In the genomic region with DNA sequence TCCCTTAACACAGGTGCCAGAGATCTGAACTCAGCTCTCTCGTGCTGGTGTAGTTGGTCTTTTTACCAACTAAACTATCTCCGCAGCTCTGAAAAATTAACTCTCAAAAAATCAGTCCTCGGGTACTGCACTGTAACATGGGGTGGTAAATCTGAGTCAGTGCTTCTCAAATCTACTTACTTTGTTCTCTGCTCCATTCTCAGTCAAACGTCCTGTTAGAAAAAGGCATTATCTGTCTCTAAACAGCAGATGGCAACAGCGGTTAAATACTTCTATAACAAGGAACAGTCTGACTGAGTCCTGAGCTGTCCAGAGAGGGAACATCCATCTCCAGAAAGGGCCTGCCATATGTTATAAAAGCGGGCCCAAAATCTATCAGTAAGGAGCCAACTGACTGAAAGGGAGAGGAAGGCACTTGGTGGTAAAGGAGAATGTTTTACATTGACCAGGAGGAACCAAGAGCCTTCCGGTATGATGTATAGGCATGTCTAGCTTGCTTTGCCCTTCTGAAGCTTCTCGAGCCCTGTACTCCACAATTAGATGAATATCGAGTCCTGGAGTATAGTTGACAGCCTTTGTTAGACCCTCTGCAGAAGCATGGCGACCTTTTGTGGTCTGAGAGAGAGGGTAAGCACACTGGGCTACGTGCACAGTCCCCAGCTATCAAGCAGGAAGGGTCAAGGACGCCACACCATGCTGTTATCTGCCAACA, we compare ENCODE assay signal across 8 mouse cellular contexts. TPM values are rescaled to one million over a fixed set of nuclear protein-coding genes. Genes with fewer than 3 reads are reported as not detected.
DNase-seq lines count a peak whose midpoint lies in the region; ATAC-seq and TF ChIP-seq lines count a peak whose summit lies in the region.
"Not testable (repeated sequence)": the region's sequence is repeated elsewhere in the genome, so short reads cannot be mapped to it uniquely, and the experiment has no call there.

A gene (plus strand): TSS at position 324 of the 712 bp plus-strand sequence.

- ATAC-seq in forebrain, embryonic 15.5 days (replicated peaks): peak; percentile 78
- ATAC-seq in heart, postnatal 0 days (ENCODE audit: insufficient read depth, low read depth): peak; percentile 53
- peak; percentile 61 for ATAC-seq in megakaryocyte progenitor cell, adult 5-6 weeks (replicated peaks; ENCODE audit: poor library complexity)

- peak; percentile 10 for DNase-seq in MEL (ENCODE audit: low read depth, low spot score)
- DNase-seq in cerebellum, adult 9-10 months: peak; percentile 58
- peak; percentile 6 for DNase-seq in heart, postnatal 0 days (ENCODE audit: low spot score)
- DNase-seq in kidney, adult 2 months: peak; percentile 44
- not testable (repeated sequence) for DNase-seq in limb, embryonic 10.5 days (ENCODE audit: low spot score)
- DNase-seq in retina, postnatal 1 day: peak; percentile 8

- 26% methylated on average over 9 of the region's 12 CpGs for WGBS in forebrain, embryonic 15.5 days
- WGBS in heart, postnatal 0 days: 22% methylated on average over 9 of the region's 12 CpGs
- WGBS in kidney, adult 2 months: 19% methylated on average over 9 of the region's 12 CpGs
- WGBS in limb, embryonic 10.5 days: 33% methylated on average over 9 of the region's 12 CpGs

- not testable (repeated sequence) for H3K27me3 ChIP-seq in MEL (ENCODE audit: control insufficient read depth in 1 of 2, insufficient read depth in 2 of 2, low read length in 2 of 2); forebrain, embryonic 15.5 days; heart, postnatal 0 days (ENCODE audit: control insufficient read depth, insufficient read depth, low read length); kidney, adult 2 months (replicated peaks; ENCODE audit: control insufficient read depth, insufficient read depth, low read length); limb, embryonic 10.5 days (ENCODE audit: low read depth, poor library complexity, severe bottlenecking)

- TF ChIP-seq RAD21 in MEL (IDR thresholded peaks at IDR 0.05; ENCODE audit: low read depth, low read length): not testable (repeated sequence)

- not testable (repeated sequence) for H3K36me3 ChIP-seq in MEL (ENCODE audit: control insufficient read depth in 1 of 2, insufficient read depth in 2 of 2, low read length in 2 of 2); forebrain, embryonic 15.5 days; heart, postnatal 0 days (replicated peaks; ENCODE audit: control insufficient read depth, insufficient read depth, low read length); kidney, adult 2 months (ENCODE audit: control insufficient read depth, insufficient read depth, low read length); limb, embryonic 10.5 days

- H3K79me2 ChIP-seq in MEL (ENCODE audit: control insufficient read depth, insufficient read depth, low read length, poor library complexity): not testable (repeated sequence)

- TF ChIP-seq CTCF in MEL (IDR thresholded peaks at IDR 0.05 in 2 of 3, conservative IDR thresholded peaks at IDR 0.05 in 1 of 3; ENCODE audit: control insufficient read depth in 1 of 3, insufficient read depth in 1 of 3, low read depth in 2 of 3, low read length in 3 of 3, poor library complexity in 1 of 3, severe bottlenecking in 1 of 3): peak in 1 of 3 experiments; percentile 11; a peak in 1 of 6 replicates
- TF ChIP-seq CTCF in heart, postnatal 0 days (IDR thresholded peaks at IDR 0.05; ENCODE audit: low read depth): peak; percentile 24; the same call in 1 of the 2 replicates
- not testable (repeated sequence) for TF ChIP-seq CTCF in kidney, adult 2 months (conservative IDR thresholded peaks at IDR 0.05; ENCODE audit: insufficient read depth, insufficient read length, low read depth, low read length)

- H3K4me3 ChIP-seq in MEL (ENCODE audit: control insufficient read depth in 1 of 2, insufficient read depth in 1 of 2, low read depth in 2 of 2, low read length in 2 of 2): peak within 1 kb of the TSS; percentile 64 to 84
- H3K4me3 ChIP-seq in forebrain, embryonic 15.5 days: peak within 1 kb of the TSS; percentile 33
- H3K4me3 ChIP-seq in heart, postnatal 0 days (ENCODE audit: low read depth, low read length): peak within 1 kb of the TSS; percentile 38
- peak within 1 kb of the TSS; percentile 63 for H3K4me3 ChIP-seq in kidney, adult 2 months (ENCODE audit: insufficient read depth, low read depth, low read length)
- H3K4me3 ChIP-seq in limb, embryonic 10.5 days: peak within 1 kb of the TSS; percentile 35

- H3K4me1 ChIP-seq in MEL (ENCODE audit: control insufficient read depth in 1 of 2, insufficient read depth in 2 of 2, low read length in 2 of 2); forebrain, embryonic 15.5 days; heart, postnatal 0 days (ENCODE audit: control insufficient read depth, insufficient read depth); kidney, adult 2 months (ENCODE audit: control insufficient read depth, insufficient read depth, low read length); limb, embryonic 10.5 days: not testable (repeated sequence)

- not testable (repeated sequence) for TF ChIP-seq EP300 in MEL (IDR thresholded peaks at IDR 0.05; ENCODE audit: low read depth in 1 of 2, low read length in 2 of 2); heart, postnatal 0 days (IDR thresholded peaks at IDR 0.05; ENCODE audit: low read depth)

- H3K4me2 ChIP-seq in forebrain, embryonic 15.5 days (replicated peaks): peak within 1 kb of the TSS; percentile 43
- H3K4me2 ChIP-seq in heart, postnatal 0 days (ENCODE audit: low read depth, low read length): peak within 1 kb of the TSS; percentile 56

- peak within 1 kb of the TSS; percentile 84 for H3K27ac ChIP-seq in MEL (ENCODE audit: control insufficient read depth, low read depth, low read length)
- H3K27ac ChIP-seq in forebrain, embryonic 15.5 days (replicated peaks): peak within 1 kb of the TSS; percentile 82
- H3K27ac ChIP-seq in heart, postnatal 0 days (ENCODE audit: low read depth): peak within 1 kb of the TSS; percentile 83
- H3K27ac ChIP-seq in kidney, adult 2 months (ENCODE audit: insufficient read depth, low read depth, low read length): peak within 1 kb of the TSS; percentile 93
- H3K27ac ChIP-seq in limb, embryonic 10.5 days: peak within 1 kb of the TSS; percentile 70; the same call in 1 of the 2 replicates

- not testable (repeated sequence) for TF ChIP-seq POLR2A in MEL (IDR thresholded peaks at IDR 0.05; ENCODE audit: control insufficient read depth in 1 of 2, insufficient read depth in 1 of 2, low read depth in 1 of 2, low read length in 2 of 2, poor library complexity in 1 of 2); kidney, adult 2 months (IDR thresholded peaks at IDR 0.05; ENCODE audit: low read depth, low read length)

- H3K9ac ChIP-seq in MEL (ENCODE audit: control insufficient read depth, low read depth, low read length, poor library complexity, severe bottlenecking): peak within 1 kb of the TSS; percentile 73
- peak within 1 kb of the TSS; percentile 35; the same call in 1 of the 2 replicates for H3K9ac ChIP-seq in forebrain, embryonic 15.5 days (replicated peaks)
- H3K9ac ChIP-seq in heart, postnatal 0 days (replicated peaks; ENCODE audit: low read depth, low read length): not testable (repeated sequence)

- not testable (repeated sequence) for H3K9me3 ChIP-seq in MEL (replicated peaks; ENCODE audit: insufficient read depth, low read length); forebrain, embryonic 15.5 days; heart, postnatal 0 days (replicated peaks; ENCODE audit: control insufficient read depth, low read length); limb, embryonic 10.5 days (replicated peaks)

TF ChIP-seq in MEL, 35 proteins besides CTCF, POLR2A, EP300 and RAD21:
- 0 out of 2 replicates have a peak, but pooled peaks have one; percentile 20 for TF ChIP-seq SMC3 (IDR thresholded peaks at IDR 0.05; ENCODE audit: low read depth, low read length)

RNA-seq across cellular contexts. Expression of the gene that starts here (rescaled TPM):
- 1.1 and 1.2 TPM in 2 replicates for total RNA-seq in MEL (2012; rRNA removed)
- 10 to 100 TPM in 1 of 2 experiments, not detected in 1; 10.7 TPM for polyA plus RNA-seq in MEL (2012; ENCODE audit: insufficient read depth in 1 of 2, insufficient read length in 2 of 2, low read depth in 1 of 2, low replicate concordance in 2 of 2, missing spikeins in 1 of 2)
- 10.9 and 11.6 TPM in 2 replicates for polyA plus RNA-seq in forebrain, embryonic 15.5 days (2015; fragmentation: Nextera tagmentation; extraction: Ambion mirVana)
- 5.8 and 12.3 TPM in 2 replicates for total RNA-seq in heart, postnatal 0 days (2014; rRNA removed; ENCODE audit: low replicate concordance)
- polyA plus RNA-seq in heart, postnatal 0 days (2015; fragmentation: Nextera tagmentation; extraction: Ambion mirVana): 18.6 and 19.7 TPM in 2 replicates
- 14.4 and 23.5 TPM in 2 replicates for polyA plus RNA-seq in kidney, adult 2 months (2012; rRNA removed)
- 19.0 and 23.0 TPM in 2 replicates for polyA plus RNA-seq in limb, embryonic 10.5 days (2016; fragmentation: Nextera tagmentation; extraction: Ambion mirVana)
- total RNA-seq in megakaryocyte progenitor cell, adult 5-6 weeks (2015): 23.7 and 28.5 TPM in 2 replicates
- total RNA-seq in megakaryocyte progenitor cell, adult 5-6 weeks (2017): 12.5 and 13.8 TPM in 2 replicates
